Mouse (Mus musculus) limb, embryonic 11.5 days (tissue): ENCODE measurements at regions not wholly inside any gene's neighbourhood (a gene's known extent, or its start where the extent isn't known, plus 50 kb on each side); places are given as distances from the start of the nearest gene placed in this dataset.
A peak's percentile ranks its signal among the peaks of the same experiment; 100 is the strongest.

Experiments
- ATAC-seq: fragments of 200-750 bp; cut with Nextera tagmentation; 2 replicates; pipeline ENCODE4 v1.8.0; 2017; ENCODE audit warnings: low read depth; ENCODE audit not compliant: insufficient number of reproducible peaks, low FRiP score, low TSS enrichment
- DNase-seq: peaks from one replicate; pipeline ENCODE4 v3.0.0-alpha.2; 2015; ENCODE audit warnings: low spot score
- H3K27ac ChIP-seq: fragments of 300-500 bp; sonication (generic); replicated peaks from 2 replicates; pipeline ENCODE4 v1.5.1; 2014; ENCODE audit warnings: low read depth, mild to moderate bottlenecking, low read length
- H3K27me3 ChIP-seq: fragments of 300-500 bp; sonication (generic); 2 replicates; pipeline ENCODE4 v1.6.1; 2014; ENCODE audit warnings: mild to moderate bottlenecking, low read length, mixed read lengths; ENCODE audit not compliant: control insufficient read depth, insufficient read depth
- H3K36me3 ChIP-seq: fragments of 300-500 bp; sonication (generic); 2 replicates; pipeline ENCODE4 v1.6.1; 2014; ENCODE audit warnings: mild to moderate bottlenecking, low read length, moderate library complexity, mixed read lengths; ENCODE audit not compliant: control insufficient read depth, insufficient read depth
- H3K4me1 ChIP-seq: fragments of 300-500 bp; sonication (generic); 2 replicates; pipeline ENCODE4 v1.6.1; 2014; ENCODE audit warnings: low read length, mixed read lengths; ENCODE audit not compliant: control insufficient read depth, insufficient read depth
- H3K4me2 ChIP-seq: fragments of 300-500 bp; sonication (generic); 2 replicates; pipeline ENCODE4 v1.6.1; 2014; ENCODE audit warnings: low read depth, mild to moderate bottlenecking, moderate library complexity; ENCODE audit not compliant: severe bottlenecking
- H3K4me3 ChIP-seq: fragments of 300-500 bp; sonication (generic); 2 replicates; pipeline ENCODE4 v1.5.1; 2014; ENCODE audit warnings: low read depth, low read length
- H3K9ac ChIP-seq: fragments of 300-500 bp; sonication (generic); 2 replicates; pipeline ENCODE4 v1.6.1; 2014; ENCODE audit warnings: mild to moderate bottlenecking, low read length
- H3K9me3 ChIP-seq: fragments of 300-500 bp; sonication (generic); 2 replicates; pipeline ENCODE4 v1.6.1; 2016; ENCODE audit warnings: low read length; ENCODE audit not compliant: control insufficient read depth
- WGBS: fragments of 180-500 bp; shearing (Covaris S2); extraction: QIAGEN DNeasy Blood & Tissue Kit; methylation state at CpG from one replicate; pipeline ENCODE4 v1.1.7; 2014; 5-methylcytosine and 5-hydroxymethylcytosine counted together

DNA sequence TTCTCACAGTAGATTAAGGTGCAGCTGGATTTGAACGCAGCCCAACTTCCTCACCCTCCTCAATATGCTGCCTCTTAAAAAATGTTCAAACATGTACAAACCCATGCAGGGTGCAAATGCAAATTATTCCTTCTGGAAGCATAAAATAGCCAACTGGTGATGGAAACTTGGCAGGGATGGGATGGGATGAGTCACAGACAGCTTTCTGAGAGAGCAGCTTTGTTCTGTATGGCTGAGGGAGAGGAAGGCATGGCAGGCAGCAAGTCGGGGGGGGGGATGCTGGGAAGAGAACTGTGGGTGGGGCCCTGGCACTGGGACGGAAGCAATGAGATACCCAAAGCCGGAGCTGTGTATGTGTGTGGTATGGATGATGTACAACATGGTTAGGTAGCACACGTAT is 194.2 kb upstream of the Ppp2r3a start:
- Histone ChIP-seq H3K9me3 (no peaks in the 10 kb centered on the region), H3K9ac (no peak overlapping the region), H3K27me3 (no peaks in the 10 kb centered on the region), H3K36me3 (no peaks in the 10 kb centered on the region), H3K4me1 (no peaks in the 10 kb centered on the region), H3K4me3 (no peak overlapping the region), H3K4me2 (no peak overlapping the region), H3K27ac (no peak overlapping the region)
- no peak for ATAC-seq
- DNase-seq: no peak
- 80% methylated on average over 5 of the region's 5 CpGs for WGBS

DNA sequence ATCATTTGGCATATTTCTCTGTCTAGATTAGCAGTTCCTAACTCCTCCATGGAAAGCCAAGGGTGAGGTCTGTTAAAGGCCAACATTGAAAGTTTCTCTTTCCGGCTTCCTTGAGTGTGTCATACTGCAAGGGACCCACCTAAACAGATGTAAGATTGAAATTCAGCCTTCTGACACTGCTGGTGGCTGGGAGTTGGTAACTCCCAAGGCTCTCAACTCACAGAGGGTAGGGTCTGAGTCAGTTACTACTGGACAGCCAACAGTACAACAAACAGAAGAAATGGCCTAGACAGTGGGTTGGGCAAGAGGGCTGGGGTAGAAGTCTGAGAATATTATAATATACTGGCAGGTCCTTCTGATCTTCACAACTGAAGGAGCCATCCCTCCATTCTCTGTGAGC is 193.7 kb upstream of the Ppp2r3a start:
- H3K36me3 ChIP-seq: no peaks in the 10 kb centered on the region
- H3K9ac ChIP-seq: no peak overlapping the region
- 83% methylated on average over 1 of the region's 1 CpGs for WGBS
- no peaks in the 10 kb centered on the region for H3K4me1 ChIP-seq
- H3K9me3 ChIP-seq: no peaks in the 10 kb centered on the region
- H3K4me3 ChIP-seq: no peak overlapping the region
- no peak for DNase-seq
- no peak overlapping the region for H3K4me2 ChIP-seq
- no peak overlapping the region for H3K27ac ChIP-seq
- no peak for ATAC-seq
- no peaks in the 10 kb centered on the region for H3K27me3 ChIP-seq

DNA sequence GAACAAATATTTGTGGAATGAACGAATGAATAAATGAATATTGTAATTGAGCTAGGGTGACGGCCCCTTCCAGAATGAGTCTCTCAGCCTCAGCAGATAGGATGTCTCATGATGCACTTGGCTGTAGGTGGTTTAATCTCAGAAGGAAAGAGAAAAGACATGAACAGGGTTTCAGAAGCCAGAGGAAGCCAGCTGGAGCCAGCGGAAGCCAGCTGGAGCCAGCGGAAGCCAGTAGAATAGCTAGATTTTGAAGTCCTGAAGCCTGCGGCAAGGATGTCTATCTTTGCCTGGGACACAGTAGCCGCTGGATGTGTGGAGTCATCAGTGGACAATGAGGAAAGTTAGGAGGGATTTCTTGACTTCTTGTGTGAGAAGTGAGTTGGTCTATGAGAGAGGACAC is 188.3 kb upstream of the Ppp2r3a start:
- no peak for ATAC-seq
- DNase-seq: no peak
- 93% methylated on average over 6 of the region's 6 CpGs for WGBS
- Histone ChIP-seq H3K9ac (no peak overlapping the region), H3K4me3 (no peak overlapping the region), H3K9me3 (no peaks in the 10 kb centered on the region), H3K27ac (no peak overlapping the region), H3K27me3 (no peaks in the 10 kb centered on the region), H3K4me2 (no peak overlapping the region), H3K4me1 (no peaks in the 10 kb centered on the region), H3K36me3 (no peaks in the 10 kb centered on the region)

DNA sequence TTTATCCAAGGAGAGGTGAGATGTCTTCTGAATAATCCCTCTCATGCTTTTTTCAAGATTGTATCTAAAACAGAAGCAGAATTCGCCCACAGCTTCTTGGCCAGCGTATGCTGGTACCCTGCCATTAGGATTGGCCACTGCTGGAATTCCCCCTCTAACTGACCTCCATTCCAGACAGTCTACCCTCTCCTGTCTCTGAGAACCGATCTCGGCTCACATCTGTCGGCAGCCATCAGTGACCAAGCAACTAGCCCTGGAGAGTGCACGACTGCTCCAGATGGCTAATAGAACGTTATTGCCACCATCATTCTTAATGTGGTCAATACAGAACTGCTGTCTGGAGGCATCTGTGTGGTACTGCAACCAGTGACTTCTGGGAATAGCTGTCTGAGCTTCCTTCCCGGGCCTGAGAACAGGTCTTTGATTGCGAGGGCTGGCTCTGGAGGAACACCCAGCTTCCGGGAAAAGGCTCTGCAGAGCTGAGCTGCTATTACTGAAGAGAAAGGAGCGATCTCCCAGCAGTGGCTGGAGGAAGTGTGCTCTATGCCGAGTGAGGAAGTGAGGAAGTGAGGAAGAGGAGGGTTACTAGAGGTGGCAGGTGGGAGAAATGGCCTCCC is 187.1 kb upstream of the Ppp2r3a start:
- Histone ChIP-seq H3K36me3 (no peaks in the 10 kb centered on the region), H3K4me1 (no peaks in the 10 kb centered on the region), H3K9me3 (no peaks in the 10 kb centered on the region), H3K27me3 (no peaks in the 10 kb centered on the region), H3K27ac (no peak overlapping the region), H3K4me3 (no peak overlapping the region), H3K4me2 (no peak overlapping the region), H3K9ac (no peak overlapping the region)
- DNase-seq: no peak
- no peak for ATAC-seq
- WGBS: 48% methylated on average over 12 of the region's 12 CpGs

DNA sequence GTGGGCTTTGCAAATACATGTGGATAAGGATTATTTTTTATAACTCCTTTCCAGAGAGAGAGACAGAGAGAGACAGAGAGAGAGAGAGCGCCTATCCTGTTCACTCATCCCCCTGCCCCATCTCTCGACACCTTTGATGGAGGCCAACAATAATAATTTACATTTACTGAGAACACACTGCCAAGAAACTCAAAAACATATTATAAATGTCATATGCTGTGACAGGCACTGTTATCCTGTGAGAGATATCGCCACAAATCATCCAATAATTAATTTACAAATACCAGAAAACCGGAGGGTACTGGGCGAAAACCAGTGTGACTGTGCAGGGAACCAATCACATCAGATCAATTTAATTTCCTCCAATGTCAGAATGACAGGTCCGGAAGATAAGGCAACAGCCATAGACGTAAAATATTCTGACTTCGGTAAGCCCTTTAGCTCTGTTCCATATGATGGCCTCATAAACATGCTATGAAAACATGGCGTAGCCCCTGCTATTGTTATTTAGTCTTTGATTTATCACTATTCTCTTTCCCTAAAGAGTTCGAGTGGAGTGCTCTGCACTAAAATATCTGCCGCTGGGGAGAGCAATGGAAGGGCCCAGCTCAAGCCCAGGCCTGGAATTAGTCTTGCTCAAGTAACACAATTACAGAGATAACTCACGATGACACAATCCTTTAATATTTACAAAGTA is 173.5 kb upstream of the Ppp2r3a start:
- no peak for ATAC-seq
- Histone ChIP-seq H3K4me3 (no peak overlapping the region), H3K27me3 (no peaks in the 10 kb centered on the region), H3K9me3 (no peaks in the 10 kb centered on the region), H3K36me3 (no peaks in the 10 kb centered on the region), H3K27ac (no peak overlapping the region), H3K9ac (no peak overlapping the region), H3K4me2 (no peak overlapping the region), H3K4me1 (no peaks in the 10 kb centered on the region; the same call in none of the 2 replicates)
- no peak for DNase-seq
- WGBS: 85% methylated on average over 12 of the region's 12 CpGs

DNA sequence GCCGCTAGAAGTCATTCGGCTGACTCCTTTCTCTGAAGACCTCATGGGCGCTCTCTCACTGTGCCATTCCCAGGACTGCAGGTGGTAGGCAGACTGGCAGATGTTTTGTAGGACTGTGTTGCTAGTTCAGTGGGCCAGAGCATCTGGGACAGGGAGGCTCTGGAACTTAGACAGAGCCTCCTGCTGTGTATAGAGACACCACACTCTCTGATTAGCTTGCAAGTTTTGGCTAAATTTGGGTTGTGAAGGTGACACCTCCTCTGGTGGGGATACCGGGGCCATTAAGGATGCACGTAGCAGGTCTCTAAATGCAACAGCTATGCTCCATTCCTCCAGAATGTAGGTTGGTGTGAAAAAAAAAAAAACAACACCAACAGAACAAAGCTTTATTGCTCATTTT is 171.4 kb upstream of the Ppp2r3a start:
- H3K4me2 ChIP-seq: no peak overlapping the region
- no peak overlapping the region for H3K9ac ChIP-seq
- ATAC-seq (no peak), DNase-seq (no peak)
- H3K27me3 ChIP-seq: no peaks in the 10 kb centered on the region
- 61% methylated on average over 5 of the region's 5 CpGs for WGBS
- H3K4me1 ChIP-seq: no peaks in the 10 kb centered on the region; the same call in none of the 2 replicates
- no peak overlapping the region for H3K4me3 ChIP-seq
- no peaks in the 10 kb centered on the region for H3K9me3 ChIP-seq
- no peaks in the 10 kb centered on the region for H3K36me3 ChIP-seq
- H3K27ac ChIP-seq: no peak overlapping the region

DNA sequence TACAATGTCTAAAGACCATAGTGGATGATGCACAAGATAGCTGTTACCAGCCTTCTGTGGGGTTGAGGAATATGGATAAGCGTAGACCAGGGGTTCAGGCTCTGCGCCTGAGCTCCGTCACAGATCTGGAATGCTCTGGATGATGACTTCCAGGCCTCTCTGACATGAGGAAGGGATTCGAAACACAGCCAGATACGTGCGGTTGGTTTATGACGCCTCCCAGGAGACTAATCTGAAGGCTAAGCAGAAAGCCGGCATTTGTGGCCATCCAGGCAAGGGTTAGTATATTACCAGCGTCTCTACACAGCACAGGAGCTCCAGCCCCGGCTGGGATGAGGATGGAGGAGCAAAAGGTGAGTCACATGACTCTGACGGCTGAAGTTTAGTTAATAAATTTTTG is 170.4 kb upstream of the Ppp2r3a start:
- no peaks in the 10 kb centered on the region for H3K27me3 ChIP-seq
- no peak overlapping the region for H3K4me2 ChIP-seq
- no peak overlapping the region for H3K27ac ChIP-seq
- no peaks in the 10 kb centered on the region for H3K36me3 ChIP-seq
- ATAC-seq (no peak), DNase-seq (peak; percentile 45)
- no peaks in the 10 kb centered on the region for H3K9me3 ChIP-seq
- H3K4me3 ChIP-seq: no peak overlapping the region
- 41% methylated on average over 11 of the region's 11 CpGs for WGBS
- no peaks in the 10 kb centered on the region; the same call in none of the 2 replicates for H3K4me1 ChIP-seq
- H3K9ac ChIP-seq: no peak overlapping the region

DNA sequence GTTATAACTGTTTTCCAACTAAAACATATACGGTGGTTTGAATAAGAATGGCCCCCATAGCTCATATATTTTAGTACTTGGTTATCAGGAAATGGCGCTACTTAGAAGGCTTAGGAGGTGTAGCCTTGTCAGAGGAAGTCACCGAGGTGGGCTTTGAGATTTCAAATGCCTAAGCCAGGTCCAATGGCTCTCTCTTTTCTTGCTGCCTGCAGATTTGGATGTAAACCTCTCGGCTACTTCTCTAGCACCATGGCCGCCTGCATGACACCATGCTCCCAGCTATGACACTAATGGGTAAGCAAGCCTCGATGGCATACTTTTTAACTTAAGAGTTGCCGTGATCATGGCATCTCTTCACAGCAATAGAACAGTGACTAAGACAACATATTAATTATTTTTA is 169.5 kb upstream of the Ppp2r3a start:
- no peaks in the 10 kb centered on the region; the same call in none of the 2 replicates for H3K4me1 ChIP-seq
- H3K27ac ChIP-seq: no peak overlapping the region
- H3K9me3 ChIP-seq: no peaks in the 10 kb centered on the region
- no peak overlapping the region for H3K4me3 ChIP-seq
- DNase-seq (no peak), ATAC-seq (no peak)
- H3K9ac ChIP-seq: no peak overlapping the region
- H3K4me2 ChIP-seq: no peak overlapping the region
- 92% methylated on average over 7 of the region's 7 CpGs for WGBS
- no peaks in the 10 kb centered on the region for H3K36me3 ChIP-seq
- no peaks in the 10 kb centered on the region for H3K27me3 ChIP-seq

DNA sequence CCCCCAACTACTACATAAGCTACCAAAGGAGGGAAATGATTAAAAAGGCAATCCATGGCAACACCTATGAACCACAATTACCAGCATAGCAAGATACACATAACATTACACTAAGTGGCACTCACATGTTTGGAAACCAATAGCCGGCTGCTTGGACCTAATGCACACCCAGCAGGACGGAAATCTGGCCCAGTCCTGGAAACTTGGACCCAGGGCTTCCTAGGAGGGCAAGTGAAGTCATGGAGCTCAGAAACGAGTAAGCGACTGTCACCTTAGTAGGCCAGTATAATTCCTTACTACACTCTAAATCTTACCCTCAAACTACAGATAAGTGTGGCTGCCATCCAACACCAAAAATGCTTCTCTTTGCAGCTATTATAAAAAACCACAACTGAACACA is 168.6 kb upstream of the Ppp2r3a start:
- H3K27me3 ChIP-seq: no peaks in the 10 kb centered on the region
- WGBS: 94% methylated on average over 4 of the region's 4 CpGs
- ATAC-seq: no peak
- no peak overlapping the region for H3K27ac ChIP-seq
- H3K9me3 ChIP-seq: no peaks in the 10 kb centered on the region
- H3K36me3 ChIP-seq: no peaks in the 10 kb centered on the region
- H3K4me3 ChIP-seq: no peak overlapping the region
- DNase-seq: no peak
- no peaks in the 10 kb centered on the region; the same call in none of the 2 replicates for H3K4me1 ChIP-seq
- H3K4me2 ChIP-seq: no peak overlapping the region
- H3K9ac ChIP-seq: no peak overlapping the region
